Mouse (Mus musculus) gastrocnemius, postnatal 4 days (tissue): ENCODE data around the gene Nudt8. TPM values are rescaled to one million over a fixed set of nuclear protein-coding genes. Genes with fewer than 3 reads are reported as not detected.

Experiments
- DNase-seq, 2 experiments: peaks; one replicate each; pipeline ENCODE4 v3.0.0; 2021 to 2022; ENCODE audit warnings: low spot score in 2 of 2, mixed read lengths in 2 of 2
- total RNA-seq, 2 experiments: library from RNA; stranded (reverse); gene quantifications; 2 replicates each; pipeline ENCODE4 v1.2.3; 2021

Nudt8 gene
- total RNA-seq, 2 experiments from 2014 or later, result 18.5 to 19.0 TPM

- DNase-seq, result no peak
Measured at GRCm38 (mm10) chr19:3985261-3985681, 15.1 kb upstream of the Nudt8 start.

- peak; percentile 64 to 75 for DNase-seq
Measured at GRCm38 (mm10) chr19:3986334-3986733, 14.0 kb upstream of the Nudt8 start, which contains the start of gene Acy3. TSS of gene Acy3 (plus strand) at chr19:3986570.

GRCm38 (mm10) chr19:3988066-3988465 is 12.3 kb upstream of the Nudt8 start:
- DNase-seq, result no peak

GRCm38 (mm10) chr19:3988750-3989149 is 11.6 kb upstream of the Nudt8 start:
- no peak for DNase-seq

GRCm38 (mm10) chr19:3990804-3991203 is 9.6 kb upstream of the Nudt8 start:
- DNase-seq, result no peak

GRCm38 (mm10) chr19:3991562-3991961 is 8.8 kb upstream of the Nudt8 start:
- no peak for DNase-seq

- DNase-seq, result no peak
Measured at GRCm38 (mm10) chr19:3991966-3992365, 8.4 kb upstream of the Nudt8 start.

- no peak for DNase-seq
Measured at GRCm38 (mm10) chr19:3992416-3992815, 8.0 kb upstream of the Nudt8 start, which contains the start of gene Tbx10. TSS of gene Tbx10 (plus strand) at chr19:3992752.

- no peak for DNase-seq
Measured at GRCm38 (mm10) chr19:3994932-3995331, 5.4 kb upstream of the Nudt8 start.

GRCm38 (mm10) chr19:3995505-3995904 is 4.9 kb upstream of the Nudt8 start:
- DNase-seq, result no peak

- DNase-seq, result no peak
Measured at GRCm38 (mm10) chr19:3996106-3996505, 4.3 kb upstream of the Nudt8 start.

GRCm38 (mm10) chr19:3996747-3997146 is 3.6 kb upstream of the Nudt8 start:
- DNase-seq, result no peak

GRCm38 (mm10) chr19:3997231-3997630 is 3.1 kb upstream of the Nudt8 start:
- DNase-seq, result no peak

GRCm38 (mm10) chr19:3998335-3998734 is 2.0 kb upstream of the Nudt8 start:
- peak in 1 of 2 experiments; percentile 16 for DNase-seq

GRCm38 (mm10) chr19:3999121-3999730 is 1.2 kb upstream of the Nudt8 start:
- DNase-seq, result peak in 1 of 2 experiments; percentile 15

GRCm38 (mm10) chr19:4000949-4001525 is 657 bp downstream of the Nudt8 start:
- DNase-seq, result no peak

- no peak for DNase-seq
Measured at GRCm38 (mm10) chr19:4001752-4002151, 1.4 kb downstream of the Nudt8 start.

GRCm38 (mm10) chr19:4003112-4003511 is 2.7 kb downstream of the Nudt8 start, which contains the start of gene Doc2g:
TSS of gene Doc2g (plus strand) at chr19:4003313.
- no peak for DNase-seq

- DNase-seq, result no peak
Measured at GRCm38 (mm10) chr19:4003641-4004040, 3.3 kb downstream of the Nudt8 start.

GRCm38 (mm10) chr19:4004331-4004730 is 4.0 kb downstream of the Nudt8 start:
- DNase-seq, result no peak

- DNase-seq, result no peak
Measured at GRCm38 (mm10) chr19:4005091-4005490, 4.7 kb downstream of the Nudt8 start.

GRCm38 (mm10) chr19:4005971-4006370 is 5.6 kb downstream of the Nudt8 start:
- no peak for DNase-seq

- no peak for DNase-seq
Measured at GRCm38 (mm10) chr19:4011086-4011485, 10.7 kb downstream of the Nudt8 start.
